Mouse (Mus musculus): ENCODE measurements around the gene Plekhn1. TPM values are rescaled to one million over a fixed set of nuclear protein-coding genes. Genes with fewer than 3 reads are reported as not detected.

Plekhn1 gene
- total RNA-seq, 2 experiments from 2014 or later = 34.8 to 36.3 TPM

GRCm38 (mm10) chr4:156217022-156217669 is 17.5 kb downstream of the Plekhn1 start:
- DNase-seq (ENCODE audit: low spot score in 2 of 2) = no peak
- intact Hi-C loops (cut with DNase I) = no loop called here

GRCm38 (mm10) chr4:156216196-156216595 is 18.5 kb downstream of the Plekhn1 start:
- intact Hi-C loops (cut with DNase I) = no loop called here
- no peak for DNase-seq (ENCODE audit: low spot score in 2 of 2)

GRCm38 (mm10) chr4:156215649-156216048 is 19.0 kb downstream of the Plekhn1 start, which contains the start of gene Perm1:
Gene Perm1, plus strand, starts transcription at chr4:156215868.
- intact Hi-C loops (cut with DNase I) = no loop called here

GRCm38 (mm10) chr4:156213134-156213533 is 21.5 kb downstream of the Plekhn1 start:
- intact Hi-C loops (cut with DNase I) = no loop called here

More at GRCm38 (mm10) chr4:156215649-156216048, 19.0 kb downstream of the Plekhn1 start, which contains the start of gene Perm1:
- no peak for DNase-seq (ENCODE audit: low spot score in 2 of 2)

GRCm38 (mm10) chr4:156209963-156210635 is 24.6 kb downstream of the Plekhn1 start:
- intact Hi-C loops (cut with DNase I) = no loop called here

More at GRCm38 (mm10) chr4:156213134-156213533, 21.5 kb downstream of the Plekhn1 start:
- no peak for DNase-seq (ENCODE audit: low spot score in 2 of 2)

GRCm38 (mm10) chr4:156208872-156209271 is 25.8 kb downstream of the Plekhn1 start:
- intact Hi-C loops (cut with DNase I) = no loop called here
- DNase-seq (ENCODE audit: low spot score in 2 of 2) = no peak

More at GRCm38 (mm10) chr4:156209963-156210635, 24.6 kb downstream of the Plekhn1 start:
- DNase-seq (ENCODE audit: low spot score in 2 of 2) = no peak

GRCm38 (mm10) chr4:156203413-156204131 is 31.1 kb downstream of the Plekhn1 start:
- intact Hi-C loops (cut with DNase I) = no loop called here
- DNase-seq (ENCODE audit: low spot score in 2 of 2) = no peak

GRCm38 (mm10) chr4:156203001-156203412 is 31.6 kb downstream of the Plekhn1 start, which contains the start of gene AW011738:
Gene AW011738, plus strand, starts transcription at chr4:156203304.
- peak in 1 of 2 experiments; percentile 66 for DNase-seq (ENCODE audit: low spot score in 2 of 2)
- intact Hi-C loops (cut with DNase I) = no loop called here

- intact Hi-C loops (cut with DNase I) = no loop called here
- no peak for DNase-seq (ENCODE audit: low spot score in 2 of 2)
Measured at GRCm38 (mm10) chr4:156202462-156202893, 32.2 kb downstream of the Plekhn1 start.

GRCm38 (mm10) chr4:156200623-156201475 is 33.8 kb downstream of the Plekhn1 start, which contains the start of gene Isg15:
Gene Isg15, minus strand, starts transcription at chr4:156200818.
- DNase-seq (ENCODE audit: low spot score in 2 of 2) = no peak
- intact Hi-C loops (cut with DNase I) = no loop called here

- peak; percentile 74 to 83 for DNase-seq (ENCODE audit: low spot score in 2 of 2)
- intact Hi-C loops (cut with DNase I) = loop anchor here (2.0 kb wide), 1 partner anchor 37 kb away; the partner anchor contains the start of gene Plekhn1
Measured at GRCm38 (mm10) chr4:156197829-156198205, 36.8 kb downstream of the Plekhn1 start.

GRCm38 (mm10) chr4:156197131-156197828 is 37.4 kb downstream of the Plekhn1 start, which contains the start of gene Agrn:
Gene Agrn, minus strand, starts transcription at chr4:156197488.
- intact Hi-C loops (cut with DNase I) = loop anchor here (2.0 kb wide), 1 partner anchor 38 kb away; the partner anchor contains the start of gene Plekhn1
- peak in 1 of 2 experiments; percentile 53 for DNase-seq (ENCODE audit: low spot score in 2 of 2)

- peak in 1 of 2 experiments; percentile 59 for DNase-seq (ENCODE audit: low spot score in 2 of 2)
- intact Hi-C loops (cut with DNase I) = loop anchor here (2.0 kb wide), 1 partner anchor 39 kb away; the partner anchor contains the start of gene Plekhn1
Measured at GRCm38 (mm10) chr4:156195927-156196870, 38.5 kb downstream of the Plekhn1 start.

- intact Hi-C loops (cut with DNase I) = no loop called here
- DNase-seq (ENCODE audit: low spot score in 2 of 2) = no peak
Measured at GRCm38 (mm10) chr4:156194346-156194745, 40.3 kb downstream of the Plekhn1 start.

- DNase-seq (ENCODE audit: low spot score in 2 of 2) = no peak
- intact Hi-C loops (cut with DNase I) = no loop called here
Measured at GRCm38 (mm10) chr4:156193906-156194305, 40.8 kb downstream of the Plekhn1 start.

GRCm38 (mm10) chr4:156193200-156193590 is 41.5 kb downstream of the Plekhn1 start:
- intact Hi-C loops (cut with DNase I) = no loop called here
- no peak for DNase-seq (ENCODE audit: low spot score in 2 of 2)
